Mouse (Mus musculus) Muller cell, postnatal 12 days (primary cell): ENCODE results near the gene Unc45b.

Experiments
- DNase-seq: peaks from one replicate; pipeline ENCODE4 v3.0.0-alpha.2; 2015; ENCODE audit errors: inconsistent ontology term

The Unc45b gene

DNA sequence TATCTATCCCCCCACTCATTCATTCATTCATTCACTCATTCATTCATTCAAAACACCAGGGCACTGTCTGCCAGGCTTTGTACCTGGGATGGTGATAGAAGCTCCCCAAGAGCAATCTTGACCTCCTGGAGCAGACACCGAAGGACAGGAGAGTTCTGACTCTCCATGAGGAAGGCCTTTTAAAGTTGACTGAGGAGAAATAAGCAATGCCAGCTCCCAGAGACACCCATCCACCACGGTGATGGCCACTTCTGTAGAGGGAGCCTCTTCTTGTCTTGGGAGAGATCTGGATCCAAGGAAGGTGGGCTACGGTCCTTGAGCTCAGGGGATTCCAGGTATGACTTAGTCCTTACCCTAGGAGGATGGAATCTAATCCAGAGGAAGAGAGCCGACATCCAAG, at the start of gene Unc45b:
Unc45b (plus strand) TSS at position 301 of the 400 bp plus-strand sequence.
- DNase-seq = no peak

DNA sequence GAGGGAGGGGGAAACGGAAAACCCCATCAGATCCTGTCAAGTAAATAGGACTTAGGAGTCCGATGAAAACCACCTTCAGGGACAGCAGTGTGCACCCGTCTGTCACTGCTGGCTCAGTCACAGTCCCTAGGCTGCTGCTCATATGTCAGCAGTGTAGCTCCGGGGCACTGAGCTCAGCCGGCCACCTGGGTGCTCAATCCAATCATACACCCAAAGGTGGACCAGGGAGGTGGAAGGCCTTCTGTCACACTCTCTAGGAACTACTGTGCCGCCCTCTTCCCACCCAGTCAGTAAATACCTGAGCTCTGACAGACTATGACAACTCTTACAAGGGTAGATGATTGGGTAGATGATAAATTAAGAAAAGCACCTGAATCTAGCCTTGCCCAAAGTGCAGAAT, 49.6 kb upstream of the Unc45b start:
- no peak for DNase-seq

DNA sequence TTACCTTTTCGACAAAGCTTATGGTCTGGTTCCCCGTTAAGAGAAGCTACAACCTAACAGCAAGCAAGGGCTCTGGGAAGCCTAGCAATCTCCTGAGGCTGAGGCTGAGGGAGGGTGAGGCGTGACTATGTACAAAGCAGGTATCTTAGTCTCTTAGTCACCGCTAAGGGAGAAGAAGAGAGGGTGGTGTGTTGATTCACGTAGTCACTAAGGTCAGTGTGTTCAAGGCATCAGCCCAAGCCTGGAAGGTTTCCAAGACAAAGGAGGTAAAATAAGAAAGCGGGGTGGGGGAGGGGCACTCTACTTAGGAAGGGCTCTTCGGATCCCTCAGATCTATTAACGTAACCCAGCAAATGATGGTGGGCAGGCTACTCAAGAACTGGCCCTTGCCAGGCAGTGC, 48.8 kb upstream of the Unc45b start:
- DNase-seq = no peak

DNA sequence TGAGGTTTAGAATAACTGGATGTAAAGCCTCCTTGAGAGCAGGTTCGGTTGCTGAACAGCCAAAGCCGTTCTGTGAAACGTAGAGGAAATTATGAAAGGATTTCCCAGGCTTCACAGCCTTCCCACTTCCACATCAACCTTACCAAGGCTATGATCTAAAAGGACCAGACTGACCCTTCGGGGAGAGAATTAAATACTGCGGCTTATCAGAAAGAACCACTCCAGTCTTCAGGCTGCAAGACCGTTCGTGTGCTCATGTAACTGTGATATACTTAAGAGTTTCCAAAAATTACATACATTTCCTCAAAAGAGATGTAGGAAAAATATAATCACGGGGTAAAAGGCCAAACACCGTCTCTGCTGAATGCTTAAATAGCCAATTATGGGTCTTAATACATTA, 47.7 kb upstream of the Unc45b start:
- no peak for DNase-seq

DNA sequence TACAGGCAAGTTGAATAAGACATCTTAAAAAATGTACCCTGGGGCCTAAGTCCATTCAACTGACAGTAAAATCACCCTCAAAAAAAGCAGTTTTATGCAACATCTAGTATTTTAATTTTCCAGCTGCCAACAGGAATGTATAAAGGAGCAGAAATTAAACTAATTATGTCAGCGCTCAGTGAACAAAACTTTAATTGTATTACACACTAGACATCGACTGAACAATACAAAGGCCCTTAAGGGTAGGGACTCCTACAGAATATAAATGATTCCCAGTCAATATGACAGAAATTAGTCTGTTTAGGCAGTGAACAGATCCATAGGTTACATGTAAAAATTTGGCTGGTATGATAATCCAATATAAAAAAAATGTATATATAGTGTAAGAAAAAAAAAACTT, 47.3 kb upstream of the Unc45b start:
- no peak for DNase-seq

DNA sequence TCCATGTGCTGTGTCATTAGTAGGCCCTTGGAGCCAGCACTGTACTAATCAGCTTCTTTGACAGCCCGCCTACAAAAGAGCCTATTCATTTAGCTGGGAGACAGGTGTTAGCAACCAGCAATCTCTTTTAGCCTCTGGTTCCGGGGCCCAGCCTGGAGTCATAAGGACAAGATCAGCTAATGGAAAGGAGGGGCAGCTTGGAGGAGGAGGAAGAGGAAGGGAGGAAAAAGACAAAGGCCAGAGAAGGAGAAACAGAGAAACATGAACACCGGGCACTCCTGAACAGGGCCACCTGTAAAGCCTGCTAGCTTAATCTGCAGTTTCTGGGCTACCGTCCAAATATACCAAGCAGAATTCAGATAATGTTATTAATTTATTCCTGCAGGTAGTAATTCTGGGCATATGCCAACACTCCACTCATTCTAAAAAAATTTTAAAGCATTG, 46.8 kb upstream of the Unc45b start:
- no peak for DNase-seq

DNA sequence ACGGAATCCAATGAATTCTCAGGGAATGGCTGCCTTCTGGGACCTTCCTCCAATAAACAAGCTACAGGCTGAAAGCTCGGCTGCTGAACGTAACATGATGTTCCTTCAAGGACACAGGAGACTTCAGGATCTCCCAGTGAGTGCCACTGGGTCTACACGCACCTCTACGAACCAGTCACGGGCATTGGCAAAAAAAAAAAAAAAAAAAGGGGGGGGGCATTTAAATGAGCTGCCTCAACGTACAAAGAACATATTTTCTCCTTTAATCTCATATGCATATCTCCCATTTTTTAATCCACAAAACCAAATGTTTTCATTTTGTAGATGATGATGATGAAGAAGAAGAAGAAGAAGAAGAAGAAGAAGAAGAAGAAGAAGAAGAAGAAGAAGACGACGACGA, 44.4 kb upstream of the Unc45b start:
- no peak for DNase-seq

DNA sequence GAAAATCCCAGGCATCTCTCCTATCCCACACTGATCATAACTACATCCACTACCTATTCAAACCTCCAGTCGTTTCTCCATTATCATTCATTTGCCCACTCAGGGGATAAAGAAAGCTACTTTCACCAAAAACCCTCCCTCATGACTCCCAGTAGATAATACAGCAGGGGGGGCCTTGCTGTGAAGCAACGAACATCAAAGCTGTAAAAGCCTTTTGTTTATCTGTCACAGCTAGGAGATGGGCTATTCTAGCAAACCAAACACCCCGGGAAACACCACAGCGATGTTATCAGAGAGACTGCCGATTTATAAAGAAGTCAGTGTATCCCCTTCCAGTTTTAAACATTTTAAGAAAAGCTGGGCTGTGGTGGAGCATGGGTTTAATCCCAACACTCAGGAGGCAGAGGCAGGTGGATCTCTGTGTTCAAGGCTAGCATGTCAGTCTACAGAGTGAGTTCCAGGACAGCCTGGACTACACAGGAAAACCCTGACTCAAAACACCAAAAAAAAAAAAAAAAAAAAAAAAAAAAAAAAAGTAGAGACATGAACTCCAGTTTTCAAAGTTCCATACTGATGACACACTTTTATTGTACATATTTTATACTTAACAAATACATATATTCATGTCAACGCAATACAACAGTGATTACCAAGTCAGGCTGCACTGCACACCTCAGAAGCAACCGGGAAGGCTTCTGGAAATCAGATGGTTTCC, 43.3 kb upstream of the Unc45b start:
- DNase-seq = no peak

DNA sequence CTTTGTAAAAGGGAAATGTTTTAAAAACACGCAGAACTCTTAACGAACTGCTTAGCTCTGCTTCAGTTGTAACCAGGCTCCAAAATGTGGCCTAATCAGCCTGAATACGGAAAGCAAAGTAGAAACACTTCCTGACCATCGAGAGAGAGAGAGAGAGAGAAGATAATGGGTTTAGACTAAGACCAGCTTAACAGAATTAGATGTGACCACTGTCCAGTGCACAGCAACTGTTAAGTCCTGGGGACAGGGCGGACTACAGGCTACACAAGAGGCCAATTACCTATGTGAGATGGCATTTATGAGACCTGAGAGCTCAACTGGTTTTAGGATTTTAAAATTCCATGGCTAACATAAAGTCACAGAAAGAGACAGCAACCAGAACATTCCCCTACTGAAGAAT, 42.4 kb upstream of the Unc45b start:
- no peak for DNase-seq

DNA sequence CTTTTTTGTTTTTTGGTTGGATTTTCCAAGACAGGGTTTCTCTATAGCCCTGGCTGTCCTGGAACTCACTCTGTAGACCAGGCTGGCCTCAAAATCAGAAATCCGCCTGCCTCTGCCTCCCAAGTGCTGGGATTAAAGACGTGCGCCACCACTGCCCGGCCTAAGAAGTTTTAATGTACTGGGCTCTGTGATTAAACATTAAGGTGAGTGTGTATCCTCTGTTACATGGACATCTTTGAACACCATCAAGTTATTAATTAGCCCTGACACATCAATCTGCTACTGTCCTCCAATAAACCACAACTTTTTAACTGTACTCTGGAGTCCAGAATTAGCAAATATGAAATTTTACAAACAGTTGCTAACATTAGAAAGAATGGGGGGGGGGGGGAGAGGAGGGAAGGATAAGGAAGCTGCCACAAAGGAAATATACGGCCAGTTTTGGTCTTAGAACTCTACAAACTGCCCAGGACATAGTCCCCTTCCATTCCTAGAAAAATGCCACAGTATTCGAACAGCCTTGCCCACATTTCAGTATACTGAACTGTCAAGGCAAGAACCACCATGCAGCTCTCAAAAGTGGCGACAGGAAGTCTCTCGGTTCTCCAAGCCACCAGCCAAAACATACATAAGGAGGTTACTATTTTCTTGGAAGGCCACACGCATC, 40.7 kb upstream of the Unc45b start:
- DNase-seq = no peak

DNA sequence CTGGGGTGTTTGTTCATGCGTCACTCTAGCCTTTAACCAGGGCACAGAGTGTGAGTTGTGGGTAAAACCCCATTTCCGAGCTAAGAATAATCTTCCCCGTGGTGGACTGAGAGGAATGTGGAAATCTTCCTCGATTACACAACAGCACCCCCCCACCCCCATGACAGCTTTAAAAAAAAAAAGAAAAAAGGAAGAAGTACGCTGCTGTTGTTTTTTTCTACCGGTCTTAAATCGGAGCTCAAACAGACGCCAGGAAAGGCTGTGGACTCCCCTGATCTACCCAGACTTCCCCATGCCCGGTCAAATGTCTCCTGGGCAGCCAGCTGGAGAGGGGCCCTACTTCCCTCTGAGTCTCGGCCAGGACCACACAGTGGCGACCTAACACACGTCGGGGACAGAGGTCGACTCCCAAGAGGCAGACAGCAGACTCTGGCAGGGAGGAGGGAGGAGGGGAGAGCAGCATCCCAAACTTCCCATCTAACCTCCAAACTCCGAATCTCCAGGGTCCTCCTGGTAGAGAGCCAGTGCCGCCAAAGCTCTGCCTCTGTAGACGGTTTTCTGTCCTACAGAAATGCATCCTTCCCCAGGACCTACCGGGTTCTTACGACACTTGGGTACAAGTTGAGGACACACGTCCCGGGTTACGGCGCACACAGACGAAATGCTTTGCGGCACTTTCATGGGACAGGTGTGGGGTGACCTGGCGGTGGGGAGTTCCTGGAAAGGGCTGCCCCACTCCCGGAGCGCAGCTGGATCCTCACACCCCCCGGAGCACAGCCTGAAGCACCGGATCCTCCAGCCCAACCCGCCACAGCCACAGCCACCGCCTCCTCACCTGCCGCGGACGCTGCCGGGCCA, 39.9 kb upstream of the Unc45b start:
- peak; percentile 71 for DNase-seq

DNA sequence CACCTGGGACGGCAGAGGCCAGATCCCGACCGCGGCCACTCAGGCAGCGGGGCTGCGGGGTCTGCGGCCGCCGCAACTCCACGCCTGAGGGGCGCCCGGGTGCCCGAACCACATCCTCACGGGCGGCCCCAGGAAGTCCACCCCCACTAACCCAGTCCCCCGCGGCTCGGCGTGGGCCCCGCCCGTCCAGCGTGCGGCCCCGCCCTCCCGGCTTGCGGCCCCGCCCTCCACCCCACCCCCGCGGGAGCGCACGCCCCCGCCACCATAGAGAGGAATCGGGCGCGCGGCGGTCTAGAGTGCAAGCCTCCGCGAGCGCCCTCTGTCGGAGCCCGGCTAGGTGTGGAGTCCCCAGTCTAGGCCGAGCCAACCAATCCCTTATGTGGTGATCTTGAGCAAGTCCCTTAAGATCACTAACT, 39.3 kb upstream of the Unc45b start, which contains the start of gene Rffl:
Rffl (minus strand) TSS at position 180 of the 416 bp plus-strand sequence.
- DNase-seq = peak; percentile 94

DNA sequence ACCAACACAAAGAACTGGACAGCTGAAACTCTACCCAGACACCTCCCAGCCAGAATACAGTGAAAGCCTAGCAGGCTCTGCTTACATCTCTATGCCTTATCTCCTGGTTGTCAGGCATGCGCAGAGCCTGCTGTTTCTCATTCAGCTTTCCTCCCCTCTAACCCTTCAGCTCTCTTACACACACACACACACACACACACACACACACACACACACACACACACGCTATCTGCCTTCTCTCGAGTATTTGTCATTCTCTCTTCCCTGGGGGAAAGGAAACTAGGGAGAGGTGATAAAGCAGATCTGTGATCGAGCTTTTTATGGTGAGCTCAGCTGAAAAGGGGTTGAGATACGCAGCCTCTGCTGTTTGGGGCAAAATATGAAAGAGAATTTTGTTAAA, 35.4 kb upstream of the Unc45b start:
- DNase-seq = no peak

DNA sequence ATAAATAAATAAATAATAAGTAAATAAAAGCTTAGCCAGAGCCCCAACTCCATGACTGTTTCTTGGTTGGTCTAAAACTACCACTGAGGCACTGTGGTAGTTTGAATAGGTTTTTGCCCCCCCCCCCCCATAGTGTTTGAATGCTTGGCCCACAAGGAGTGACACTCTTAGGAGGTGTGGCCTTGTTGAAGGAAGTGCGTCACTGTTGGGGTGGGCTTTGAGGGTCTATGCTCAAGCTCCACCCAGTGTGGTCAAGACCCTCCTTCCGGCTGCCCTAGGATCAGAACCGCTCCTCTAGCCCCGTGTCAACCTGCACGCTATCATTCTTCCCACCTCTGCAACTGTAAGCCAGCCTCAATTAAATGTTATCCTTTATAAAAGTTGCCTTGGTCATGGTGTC, 34.7 kb upstream of the Unc45b start:
- DNase-seq = no peak

DNA sequence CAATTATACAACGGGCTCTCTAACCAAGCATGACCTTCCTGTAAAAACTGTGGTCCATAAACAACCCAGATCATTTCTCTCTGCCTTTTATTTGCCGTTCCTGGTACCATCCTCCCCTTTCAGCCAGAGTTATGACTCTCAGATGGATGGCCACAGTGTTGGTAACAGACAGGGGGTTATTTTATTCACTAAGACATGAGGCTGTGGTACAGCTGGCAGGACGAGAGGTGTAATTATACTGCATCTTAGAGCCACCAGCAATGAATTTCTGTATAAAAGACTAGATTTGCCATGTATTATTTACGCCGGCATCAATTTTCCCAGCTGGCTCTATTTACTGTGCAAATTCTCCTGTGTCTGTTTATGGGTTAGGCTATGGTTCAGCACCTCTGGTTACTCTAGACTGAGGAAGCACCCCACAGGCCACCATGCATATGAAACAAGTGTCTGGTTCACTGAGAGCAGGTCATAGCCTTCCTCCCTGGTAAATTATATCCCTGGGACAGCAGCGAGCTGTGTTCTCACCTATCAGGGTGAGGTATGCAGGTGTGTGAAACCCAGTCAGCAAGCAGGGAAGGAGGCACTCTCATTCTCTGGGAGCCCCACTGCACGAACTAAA, 32.5 kb upstream of the Unc45b start:
- no peak for DNase-seq

DNA sequence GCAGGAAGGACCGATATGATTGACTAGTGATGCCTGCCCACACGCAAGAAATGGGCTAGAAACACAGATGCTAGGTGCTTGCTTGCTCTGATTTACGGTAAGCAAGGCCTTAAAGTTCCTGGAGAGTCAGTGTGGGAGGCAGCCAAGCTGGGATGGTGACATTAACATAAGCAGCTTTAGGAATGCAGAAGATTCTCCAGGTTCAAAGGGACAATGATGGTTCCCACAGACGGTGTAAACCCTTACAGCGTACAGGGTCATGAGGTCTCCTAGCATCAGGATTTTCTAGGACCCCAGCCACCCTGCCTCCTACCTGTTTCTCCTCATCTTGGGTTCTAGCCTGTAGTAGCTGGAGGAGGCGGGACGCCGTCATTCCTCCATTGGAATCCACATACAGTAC, 27.2 kb upstream of the Unc45b start:
- DNase-seq = no peak

DNA sequence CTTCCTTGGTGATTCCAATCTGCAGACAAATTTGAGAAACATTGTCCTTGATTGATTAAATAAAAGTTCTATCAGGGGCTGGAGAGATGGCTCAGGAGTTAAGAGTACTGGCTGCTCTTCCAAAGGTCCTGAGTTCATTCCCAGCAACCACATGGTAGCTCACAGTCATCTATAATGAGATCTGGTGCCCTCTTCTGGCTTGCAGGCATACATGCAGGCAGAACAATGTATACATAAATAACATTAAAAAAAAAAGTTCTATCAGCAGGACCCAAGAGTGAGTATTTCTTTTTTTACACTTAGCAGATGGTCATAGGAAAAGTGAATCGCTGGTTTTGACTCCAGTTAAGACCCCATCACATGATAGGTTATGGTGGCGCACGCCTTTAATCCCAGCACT, 23.8 kb upstream of the Unc45b start:
- DNase-seq = no peak

DNA sequence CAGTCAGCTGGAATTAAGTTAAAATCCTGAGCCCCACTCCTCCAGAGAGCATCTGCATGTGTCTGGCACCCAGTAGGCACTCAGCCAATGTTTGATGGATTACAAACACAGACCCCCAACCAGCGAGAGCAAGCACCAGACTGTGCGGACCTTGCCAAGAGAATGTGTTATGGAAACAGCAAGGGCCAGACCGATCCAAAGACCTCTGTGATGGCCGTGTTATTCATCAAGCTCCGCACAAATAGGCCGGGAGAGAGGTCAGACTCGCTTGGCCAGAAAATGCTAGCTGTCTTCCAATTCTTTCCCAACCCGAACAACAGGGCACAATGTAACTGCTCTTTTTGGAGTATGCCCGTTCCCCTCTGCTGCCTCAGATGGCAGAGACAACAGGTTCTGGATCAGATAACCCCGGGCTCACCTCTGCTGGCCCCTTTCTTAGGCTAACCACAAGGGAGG, 21.8 kb upstream of the Unc45b start:
- DNase-seq = peak; percentile 68

DNA sequence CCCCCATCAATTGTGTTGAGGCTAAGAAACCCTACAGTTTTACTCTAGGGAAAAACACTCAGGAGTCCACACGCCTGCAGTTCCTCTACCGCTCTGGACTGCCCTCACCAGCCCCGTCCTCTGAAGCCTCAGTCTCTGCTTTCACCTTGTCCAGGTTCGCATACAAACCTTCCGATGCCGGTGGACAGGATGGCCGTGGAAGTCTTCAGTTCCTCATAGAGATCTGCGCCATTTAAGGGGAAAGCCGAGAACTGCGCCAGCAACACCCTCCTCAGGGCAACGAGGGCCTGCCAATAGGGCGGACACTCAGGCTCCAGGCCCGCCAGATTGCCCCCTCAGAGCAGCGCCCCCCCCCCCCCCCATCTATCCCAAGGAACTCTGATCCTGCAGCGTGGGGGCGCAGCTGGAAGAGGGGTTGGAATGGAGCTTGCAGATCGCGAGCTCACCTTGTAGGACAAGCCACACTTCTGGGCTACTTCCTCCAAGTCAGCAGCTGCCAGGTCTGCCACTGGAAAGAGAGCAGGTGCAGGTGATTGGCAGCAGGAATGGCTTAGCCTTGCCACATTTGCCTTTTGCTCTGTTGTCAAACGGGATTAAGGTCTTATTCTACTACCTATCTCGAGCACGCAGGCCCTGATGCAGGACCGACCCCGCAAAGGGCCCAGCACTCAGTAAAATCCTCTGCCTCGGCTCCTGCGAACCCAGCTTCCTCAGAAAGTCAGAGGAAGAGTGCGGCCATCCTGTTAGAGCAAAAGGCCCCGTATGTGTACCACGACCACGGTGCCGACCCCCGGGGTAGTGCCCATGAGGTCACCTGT, 20.6 kb upstream of the Unc45b start:
- DNase-seq = peak; percentile 25

DNA sequence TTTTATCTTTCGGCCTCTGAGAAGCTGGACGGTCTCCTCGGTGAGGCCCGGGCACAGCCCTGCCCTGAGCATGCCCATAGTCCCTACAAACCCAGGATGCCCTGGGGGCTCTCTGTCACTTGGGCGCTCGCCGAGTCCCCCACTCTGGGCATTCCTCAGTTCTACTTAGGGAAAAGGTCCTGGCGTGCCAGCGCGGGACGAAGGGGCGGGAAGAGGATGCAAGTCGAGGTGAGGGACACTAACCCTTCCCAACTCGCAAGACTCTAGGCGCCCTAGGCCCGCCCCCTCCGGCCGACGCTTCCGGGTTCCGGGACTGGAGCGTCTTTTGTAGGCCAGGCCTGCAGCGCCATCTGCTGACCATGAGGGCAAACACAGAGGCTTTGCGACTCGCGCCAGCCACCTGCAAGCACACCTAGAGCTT, 20.0 kb upstream of the Unc45b start, which contains the start of gene Rad51d:
Rad51d (minus strand) TSS at position 273 of the 421 bp plus-strand sequence.
- DNase-seq = peak; percentile 97

DNA sequence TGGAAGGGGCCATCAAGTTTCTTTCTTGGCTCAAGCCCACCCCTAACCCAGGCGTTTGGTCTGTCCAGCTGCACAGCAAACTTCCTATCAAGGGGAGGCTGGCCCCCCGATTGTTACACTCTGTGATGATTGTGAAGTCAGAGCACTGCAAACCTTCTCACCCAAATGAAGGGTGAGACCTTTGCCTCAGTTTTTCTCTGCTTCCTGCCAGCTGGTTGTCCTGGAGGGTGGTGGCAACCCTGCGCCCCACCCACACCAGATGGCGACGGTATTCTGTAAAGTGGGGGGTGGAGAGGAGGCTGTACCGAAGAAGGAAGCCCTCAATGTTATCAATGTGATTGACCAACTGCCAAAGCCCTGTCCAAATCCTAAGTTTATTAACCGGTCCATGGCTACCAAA, 18.4 kb upstream of the Unc45b start, which contains the start of gene Fndc8:
Fndc8 (plus strand) TSS at position 189 of the 400 bp plus-strand sequence.
- no peak for DNase-seq
